Mouse (Mus musculus): ENCODE data around the gene Zfp865.
"Not testable (repeated sequence)": the region's sequence is repeated elsewhere in the genome, so short reads cannot be mapped to it uniquely, and the experiment has no call there.

Gene Zfp865

DNA sequence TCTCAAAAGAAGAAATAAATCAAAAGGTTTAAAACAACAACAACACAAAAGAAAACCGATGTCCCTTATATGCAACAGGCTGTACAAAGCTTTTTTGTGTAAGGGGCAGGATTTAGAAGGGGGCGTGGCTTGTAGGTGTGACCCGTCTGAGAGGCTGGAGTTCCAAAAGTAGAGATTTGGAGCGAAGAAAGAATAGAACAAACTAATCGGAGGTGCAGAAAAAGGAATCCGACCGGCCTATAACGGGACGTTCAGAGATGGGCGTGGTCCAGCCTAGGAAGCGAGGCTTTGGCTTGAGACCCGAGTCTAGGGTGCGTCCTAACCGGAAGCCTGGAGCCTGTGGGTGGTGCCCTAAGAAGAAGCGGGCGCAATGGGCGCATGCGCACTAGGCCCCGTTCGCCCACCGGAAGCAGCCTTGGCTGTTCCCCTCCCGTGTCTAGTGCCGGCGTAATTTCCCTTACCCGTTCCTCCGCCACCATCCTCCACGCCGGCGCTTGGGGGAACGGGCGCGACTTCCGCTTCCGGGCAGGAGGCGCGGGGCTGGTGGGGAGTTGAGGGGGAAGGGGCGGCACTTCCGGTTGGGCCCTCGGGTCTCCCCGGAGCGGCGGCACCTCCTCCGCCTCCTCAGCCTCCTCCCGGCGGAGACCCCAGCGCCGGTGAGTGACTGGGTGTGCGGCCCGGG, at the start of gene Zfp865, which contains the start of gene Ccdc106:
TSS of gene Zfp865 (plus strand) at position 377 of the 682 bp plus-strand sequence.
TSS of gene Ccdc106 (plus strand) at position 554 of the 682 bp plus-strand sequence.
- peak; percentile 99 for DNase-seq

DNA sequence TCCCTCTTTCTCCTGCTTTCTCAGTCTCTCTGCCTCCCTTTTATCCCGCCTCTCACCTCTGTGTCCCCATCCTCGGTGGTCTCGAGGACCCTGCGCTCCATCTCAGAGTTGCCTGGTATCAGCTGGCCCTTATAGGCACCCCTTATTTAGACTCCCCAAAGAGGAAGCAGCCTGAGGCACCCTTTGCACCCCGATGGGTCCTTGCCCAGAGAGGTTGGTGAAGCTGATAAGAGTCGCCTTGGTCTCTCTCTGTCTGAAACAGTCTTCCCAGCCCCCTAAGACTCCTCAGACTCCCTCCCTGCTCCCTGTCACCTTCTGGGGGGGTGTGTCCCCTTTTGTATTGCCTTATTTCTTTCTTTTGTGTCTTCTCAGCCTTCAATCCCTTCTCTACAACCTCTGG, 49.1 kb upstream of the Zfp865 start, which contains the start of gene Sbk3:
TSS of gene Sbk3 (minus strand) at position 101 of the 400 bp plus-strand sequence.
- DNase-seq, result no peak

DNA sequence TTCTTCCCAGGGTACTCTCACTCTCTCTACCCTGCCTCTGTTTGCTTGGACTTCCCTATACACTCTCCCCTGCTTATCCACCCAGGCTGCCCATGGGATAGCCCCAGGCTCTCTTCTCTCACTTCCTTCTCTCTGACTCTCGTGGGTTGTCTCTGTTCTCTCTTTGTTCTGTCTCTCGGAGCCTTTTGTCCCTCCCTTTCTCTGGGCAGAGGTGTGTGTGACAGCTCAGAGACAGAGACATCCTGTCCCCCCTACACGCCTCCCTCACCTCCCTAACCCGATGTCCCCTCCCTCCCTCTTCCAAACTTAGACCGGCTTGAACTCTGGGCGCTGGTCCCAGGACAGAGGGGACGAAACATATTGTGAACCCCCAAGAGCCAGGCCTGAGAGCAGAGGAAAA, 48.5 kb upstream of the Zfp865 start:
- DNase-seq, result no peak

DNA sequence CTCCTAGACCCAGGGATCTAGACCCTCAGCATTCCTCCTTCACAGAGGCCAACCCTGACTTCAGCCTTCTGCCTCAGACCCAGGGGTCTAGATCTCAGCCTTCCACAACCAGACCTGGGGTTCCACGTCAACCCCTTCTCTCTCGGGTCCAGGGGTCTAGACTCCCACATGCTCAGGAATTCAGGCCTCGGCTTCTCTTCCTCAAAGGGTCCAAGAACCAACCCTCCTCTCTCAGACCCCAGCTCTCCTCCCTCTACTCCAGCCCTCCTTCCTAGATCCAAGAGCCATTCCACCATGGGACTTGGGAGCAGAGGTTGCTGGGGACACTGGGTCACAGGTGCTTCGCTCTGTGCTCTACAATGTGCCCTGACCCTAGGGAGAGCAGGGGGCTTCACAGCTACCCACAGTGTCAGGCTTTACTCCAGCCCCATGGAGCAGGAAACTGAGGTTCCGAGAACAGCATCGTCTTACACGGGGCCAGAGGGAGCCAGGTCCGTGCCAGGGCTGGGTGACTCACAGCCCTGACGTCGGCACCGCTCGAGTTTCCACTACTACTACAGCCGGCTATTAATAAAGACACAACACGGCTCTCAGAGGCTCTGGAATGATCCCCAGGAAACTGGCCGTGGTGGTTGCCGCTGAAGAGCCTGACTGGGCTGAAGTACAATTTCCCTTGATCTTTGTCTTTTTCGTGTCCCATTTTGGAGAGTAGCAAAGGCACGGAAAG, 47.7 kb upstream of the Zfp865 start:
- DNase-seq, result no peak

DNA sequence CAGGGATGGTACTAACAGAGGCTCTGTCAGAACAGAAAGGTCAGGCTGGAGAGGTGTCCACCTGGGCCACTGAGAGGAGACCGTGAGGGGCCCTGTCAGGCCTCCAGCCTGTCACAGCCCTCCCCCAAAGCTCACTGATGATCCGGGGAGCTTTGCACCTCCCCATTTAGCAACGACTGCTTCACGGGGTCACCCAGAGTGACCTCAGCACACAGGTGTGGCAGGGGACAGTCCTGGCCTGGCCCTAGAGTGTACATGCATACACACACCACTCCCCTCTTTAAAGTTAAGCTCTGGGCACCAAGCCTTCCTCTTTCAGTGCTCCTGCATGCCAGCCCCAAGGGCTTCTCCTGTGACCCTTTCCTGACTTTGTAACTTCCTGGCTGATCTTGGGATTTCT, 44.7 kb upstream of the Zfp865 start:
- DNase-seq, result no peak

DNA sequence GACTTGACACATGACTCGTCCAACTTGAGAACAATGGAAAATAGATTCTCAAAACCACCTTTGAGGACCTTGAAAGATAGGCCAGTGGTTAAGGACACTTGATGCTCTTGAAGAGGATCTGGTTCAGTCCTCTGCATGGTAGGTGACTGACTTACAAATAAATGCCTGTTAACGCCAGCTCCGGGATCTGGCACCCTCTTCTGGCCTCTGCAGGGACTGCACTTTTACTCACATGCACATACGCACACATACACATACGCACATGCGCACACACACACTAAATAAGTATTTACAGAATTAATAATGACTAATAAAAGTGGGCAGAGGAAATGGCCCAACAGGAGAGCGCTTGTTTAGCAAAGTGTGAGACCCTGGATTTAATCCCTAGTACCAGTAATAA, 43.3 kb upstream of the Zfp865 start:
- no peak for DNase-seq

DNA sequence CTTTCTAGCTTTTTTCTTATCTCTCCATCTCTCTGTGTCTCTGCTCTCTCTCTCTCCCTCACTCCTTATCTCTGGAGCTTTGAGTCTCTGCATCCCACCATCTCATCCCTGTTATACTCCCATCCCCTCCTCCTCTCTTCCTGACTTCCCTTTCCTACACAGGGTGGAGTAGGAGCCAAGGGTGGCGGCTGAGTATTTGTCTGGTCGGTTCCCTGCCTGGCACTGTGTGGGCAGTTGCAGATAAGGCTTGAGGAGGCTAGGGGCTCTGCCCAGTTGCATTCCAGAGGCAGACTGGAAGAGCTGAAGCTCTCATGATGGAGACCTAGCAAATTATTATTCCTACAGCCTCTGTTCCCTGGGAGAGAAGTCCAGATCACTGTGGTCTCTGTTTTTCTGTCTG, 31.9 kb upstream of the Zfp865 start:
- no peak for DNase-seq

DNA sequence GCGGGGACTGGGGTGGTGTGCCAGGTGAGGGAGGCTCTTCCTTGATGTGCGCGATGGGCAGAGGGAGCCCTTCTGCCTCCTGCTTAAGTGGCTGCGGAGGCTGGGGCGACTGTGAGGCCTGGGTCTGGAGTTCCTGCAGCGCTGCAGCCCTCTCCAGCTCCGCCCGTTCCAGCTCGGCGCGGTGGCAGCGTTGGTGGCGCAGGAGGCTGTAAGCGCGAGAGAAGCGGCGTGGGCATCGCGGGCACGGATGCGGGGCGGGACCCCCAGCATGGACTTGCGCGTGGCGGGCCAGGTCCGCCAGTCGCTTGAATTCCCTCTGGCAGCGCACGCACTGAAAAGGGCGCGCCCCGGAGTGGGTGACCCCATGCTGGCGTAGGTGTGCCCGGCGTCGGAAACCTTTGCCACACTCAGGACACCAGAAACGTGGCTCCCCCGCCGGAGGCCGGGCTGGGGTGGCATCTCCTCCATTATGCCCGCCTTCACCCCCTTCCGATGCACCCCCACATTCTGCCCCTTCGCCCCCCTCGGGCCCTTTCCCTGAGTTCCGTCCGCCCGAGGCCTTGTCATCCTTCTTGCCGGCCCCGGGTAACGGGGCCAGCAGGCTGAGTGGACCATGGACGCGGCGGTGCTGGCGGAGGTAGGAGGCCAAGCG, 26.7 kb upstream of the Zfp865 start:
- no peak for DNase-seq

DNA sequence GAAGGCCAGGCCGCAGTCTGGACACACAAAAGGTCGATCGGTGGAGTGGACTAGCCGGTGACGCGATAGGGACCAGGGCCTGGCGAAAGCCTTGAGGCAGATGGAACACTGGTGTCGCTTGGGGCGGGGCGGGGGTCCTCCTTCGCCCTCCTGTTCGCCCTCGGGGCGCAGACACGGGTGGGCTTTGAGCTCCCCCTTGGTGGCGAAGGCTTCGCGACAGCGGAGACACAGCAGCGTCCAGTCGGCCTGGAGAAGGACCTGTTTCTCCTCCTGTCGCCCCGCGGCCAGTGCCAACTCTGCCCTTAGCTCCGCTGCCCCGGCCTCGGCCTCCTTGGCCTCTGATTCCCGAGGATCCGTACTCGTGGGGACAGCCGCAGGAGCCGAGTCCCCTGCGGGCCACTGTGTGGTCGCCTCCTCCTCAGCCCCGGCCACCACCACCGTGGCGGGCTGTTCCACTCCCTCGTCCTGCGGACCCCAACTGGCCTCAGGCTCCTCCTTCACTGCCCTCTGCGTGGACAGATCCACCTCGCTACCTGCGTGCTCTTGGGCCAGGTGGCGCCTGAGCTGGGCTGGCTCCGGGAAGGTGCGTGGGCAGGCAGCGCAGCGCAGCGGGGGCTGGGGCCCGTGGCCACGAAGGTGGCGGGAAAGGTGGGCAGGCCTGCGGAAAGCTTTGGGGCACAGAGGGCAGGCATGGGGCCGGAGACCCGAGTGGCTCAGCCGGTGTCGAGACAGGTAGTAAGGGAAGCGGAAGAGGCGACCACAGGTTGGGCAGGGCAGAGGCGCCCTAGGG, 26.0 kb upstream of the Zfp865 start:
- DNase-seq, result no peak

DNA sequence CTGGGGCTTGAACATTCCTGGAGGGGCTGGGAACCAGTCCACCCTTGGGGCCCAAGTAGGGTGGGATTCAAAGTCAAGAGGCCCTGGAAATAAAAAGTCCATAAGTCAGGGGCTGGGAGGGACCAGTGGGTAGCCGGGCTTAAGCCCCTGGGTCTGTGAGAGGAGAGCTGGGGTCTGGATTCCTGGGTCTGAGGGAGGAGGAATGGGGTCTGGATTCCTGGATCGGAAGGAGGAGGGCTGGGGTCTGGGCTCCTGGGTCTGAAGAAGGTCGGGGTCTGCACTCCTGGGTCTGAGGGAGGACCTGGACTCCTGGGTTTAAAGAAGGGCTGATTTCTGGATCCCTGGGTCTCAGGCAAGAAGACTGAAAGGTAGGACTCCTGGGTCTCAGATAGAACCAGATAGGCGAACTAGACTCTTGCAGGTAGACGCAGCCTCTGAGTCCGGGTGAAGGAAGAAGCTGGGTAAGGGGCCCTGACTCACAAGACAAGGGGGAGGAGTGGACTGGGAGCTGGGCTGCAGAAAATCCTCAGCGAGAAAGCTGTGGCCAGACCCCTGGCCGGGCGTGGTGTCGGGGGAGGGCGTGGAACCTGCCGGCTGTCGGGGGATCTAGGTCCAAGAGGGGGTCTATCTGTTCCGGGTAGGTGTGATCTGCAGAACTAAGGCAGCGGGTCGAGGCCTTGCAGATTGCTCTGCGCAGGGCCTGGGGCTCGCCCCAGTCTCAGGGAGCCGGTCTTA, 24.7 kb upstream of the Zfp865 start:
- DNase-seq, result no peak

DNA sequence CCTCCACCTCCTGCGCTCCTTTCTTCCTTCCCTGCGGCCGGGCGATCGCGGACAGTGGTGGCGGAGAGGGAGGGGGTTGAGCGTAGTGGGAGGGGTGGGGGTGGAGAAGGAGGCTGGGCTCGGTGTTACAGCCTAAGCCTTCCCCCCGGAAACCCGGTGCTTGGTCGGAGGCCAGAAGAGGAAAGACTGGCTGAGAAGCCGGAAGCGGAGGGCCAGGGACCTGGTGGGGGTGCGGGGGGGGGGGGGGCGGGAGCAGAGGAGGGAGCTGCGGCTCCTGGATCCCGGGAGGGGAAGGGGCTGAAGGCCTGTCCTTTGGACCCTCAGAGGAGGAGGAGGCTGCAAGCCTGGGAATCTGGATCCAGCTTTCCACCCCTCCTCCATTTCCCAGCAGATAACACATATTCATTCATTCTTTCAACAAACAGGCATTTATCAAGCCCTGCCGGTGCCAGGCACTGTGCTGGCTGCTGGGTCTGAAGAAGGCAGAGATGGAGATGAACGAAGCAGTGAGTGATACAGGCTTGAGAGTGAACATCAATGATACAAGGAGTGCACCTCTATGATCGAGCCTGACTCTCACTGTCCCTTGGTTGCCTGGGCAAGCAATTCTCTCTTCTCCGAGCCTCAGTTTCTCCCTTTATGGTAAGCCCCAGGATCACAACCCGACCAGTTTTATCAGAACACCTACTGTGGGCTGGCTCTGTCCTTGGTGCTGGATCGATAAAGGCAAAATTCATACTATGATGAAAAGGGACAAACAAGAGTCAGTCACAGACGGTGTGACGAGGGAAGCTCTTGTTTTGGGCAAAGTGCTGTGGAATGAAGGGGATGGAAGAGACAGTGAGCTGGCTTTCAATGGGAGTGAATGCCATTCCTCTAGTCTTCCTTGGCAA, 23.9 kb upstream of the Zfp865 start, which contains the start of gene Zfp579:
TSS of gene Zfp579 (minus strand) at position 156 of the 893 bp plus-strand sequence.
- peak; percentile 91 for DNase-seq

DNA sequence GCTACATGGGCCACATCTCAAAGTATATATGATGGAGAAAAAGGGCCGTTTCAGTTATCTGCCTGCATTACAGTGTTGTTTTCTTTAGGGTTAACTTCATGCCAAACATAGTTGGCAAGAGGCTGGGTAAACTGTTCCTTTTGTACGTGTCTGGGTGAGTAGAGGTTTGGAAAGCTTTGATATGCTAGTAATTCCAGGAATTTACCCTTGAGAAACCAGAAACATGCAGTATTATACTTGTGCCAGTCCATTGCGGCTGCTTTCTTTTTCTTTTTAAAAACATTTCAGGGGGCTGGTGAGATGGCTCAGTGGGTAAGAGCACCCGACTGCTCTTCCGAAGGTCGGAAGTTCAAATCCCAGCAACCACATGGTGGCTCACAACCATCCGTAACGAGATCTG, 23.2 kb upstream of the Zfp865 start:
- no peak for DNase-seq

DNA sequence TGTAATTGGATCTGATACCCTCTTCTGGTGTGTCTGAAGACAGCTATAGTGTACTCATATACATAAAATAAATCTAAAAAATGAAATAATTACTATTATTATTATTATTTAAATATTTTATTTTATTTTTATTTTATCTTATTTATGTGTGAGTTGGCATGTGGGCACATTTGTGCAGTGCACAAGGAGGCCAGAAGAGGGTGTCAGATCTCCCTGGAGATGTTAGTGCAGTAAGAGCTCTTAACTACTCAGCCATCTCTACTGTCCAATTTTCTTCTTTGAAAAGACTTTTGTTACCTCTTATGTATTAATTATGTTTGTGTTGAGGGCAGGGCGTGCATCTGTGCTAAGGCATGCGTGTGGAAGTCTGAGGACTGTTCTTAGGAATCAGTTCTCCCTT, 20.3 kb upstream of the Zfp865 start:
- DNase-seq, result peak; percentile 50

DNA sequence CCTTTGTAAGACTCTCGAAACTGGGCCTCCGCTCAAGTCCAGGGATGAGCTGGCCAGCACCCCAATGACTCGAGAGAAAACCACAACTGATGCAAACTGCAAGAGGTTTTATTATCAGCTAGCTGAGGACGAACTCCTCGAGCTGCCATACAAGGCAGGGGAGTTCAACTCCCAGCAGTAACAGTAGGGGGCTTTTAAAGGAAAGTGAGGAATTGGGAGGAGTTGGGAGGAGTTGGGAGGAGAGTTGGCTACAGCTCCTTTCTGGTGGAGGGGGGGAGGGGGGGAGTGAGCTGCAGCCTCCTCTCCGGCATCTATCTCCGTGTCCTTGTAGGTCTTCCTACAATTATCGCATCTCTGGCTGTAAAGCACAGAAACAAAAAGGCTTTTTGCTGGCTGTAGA, 17.3 kb upstream of the Zfp865 start:
- DNase-seq, result not testable (repeated sequence)

DNA sequence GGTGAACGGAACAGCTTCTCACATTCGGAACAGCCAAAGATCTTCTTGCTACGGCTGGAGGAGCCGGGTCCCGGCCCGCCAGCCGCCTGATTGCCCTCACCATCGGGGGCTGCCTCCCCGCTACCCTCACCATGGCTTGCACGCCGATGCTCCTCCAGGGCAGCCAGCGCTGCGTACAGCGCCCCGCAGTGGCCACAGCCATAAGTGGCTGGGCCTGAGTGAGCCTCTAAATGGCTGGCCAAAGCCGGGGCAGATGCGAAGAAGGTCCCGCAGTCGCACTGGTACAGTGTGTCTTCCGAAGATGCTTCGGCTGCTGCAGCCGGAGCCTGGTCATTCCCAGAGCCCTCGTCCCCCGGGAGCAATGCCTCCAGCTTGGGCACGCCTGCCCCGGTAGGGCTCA, 11.9 kb upstream of the Zfp865 start:
- DNase-seq, result no peak

DNA sequence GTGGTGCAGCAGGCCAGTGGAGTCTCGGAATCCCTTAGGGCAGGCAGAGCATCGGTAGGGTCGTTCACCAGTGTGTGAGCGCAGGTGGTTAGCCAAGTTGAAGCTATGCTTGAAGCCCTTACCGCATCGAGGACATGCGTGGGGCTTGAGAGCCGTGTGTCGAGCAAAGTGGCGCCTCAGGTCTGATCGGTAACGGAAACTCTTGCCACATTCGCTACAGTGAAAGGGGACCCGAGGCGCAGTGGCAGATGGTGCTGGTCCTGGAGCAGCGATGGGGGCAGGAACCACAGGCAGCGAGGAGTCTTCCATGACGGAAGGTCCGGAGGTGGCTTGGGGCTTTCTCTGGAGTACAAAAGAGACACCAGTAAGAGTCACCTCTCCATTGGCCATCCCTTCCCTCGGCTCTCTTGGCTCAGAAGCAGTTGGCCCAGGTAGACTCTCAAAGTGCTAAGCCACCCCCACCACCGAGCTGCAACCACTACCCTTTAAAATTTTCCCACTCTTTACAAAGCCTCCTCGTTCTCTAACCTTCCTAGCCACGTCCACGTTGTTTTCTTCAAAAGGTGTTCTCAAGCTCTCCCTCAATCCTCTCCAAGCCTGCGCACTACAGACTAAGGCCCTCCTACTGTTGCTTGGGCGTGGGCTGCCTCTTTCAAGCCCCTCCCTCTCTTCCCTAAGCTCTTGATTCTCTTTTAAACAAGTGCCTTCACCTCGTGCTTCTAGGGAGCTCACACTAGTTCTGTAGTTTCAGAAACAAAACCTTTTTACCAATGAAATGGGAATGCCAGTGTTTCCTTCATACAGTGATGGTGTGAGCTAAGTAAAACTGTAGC, 7.3 kb upstream of the Zfp865 start:
- no peak for DNase-seq

DNA sequence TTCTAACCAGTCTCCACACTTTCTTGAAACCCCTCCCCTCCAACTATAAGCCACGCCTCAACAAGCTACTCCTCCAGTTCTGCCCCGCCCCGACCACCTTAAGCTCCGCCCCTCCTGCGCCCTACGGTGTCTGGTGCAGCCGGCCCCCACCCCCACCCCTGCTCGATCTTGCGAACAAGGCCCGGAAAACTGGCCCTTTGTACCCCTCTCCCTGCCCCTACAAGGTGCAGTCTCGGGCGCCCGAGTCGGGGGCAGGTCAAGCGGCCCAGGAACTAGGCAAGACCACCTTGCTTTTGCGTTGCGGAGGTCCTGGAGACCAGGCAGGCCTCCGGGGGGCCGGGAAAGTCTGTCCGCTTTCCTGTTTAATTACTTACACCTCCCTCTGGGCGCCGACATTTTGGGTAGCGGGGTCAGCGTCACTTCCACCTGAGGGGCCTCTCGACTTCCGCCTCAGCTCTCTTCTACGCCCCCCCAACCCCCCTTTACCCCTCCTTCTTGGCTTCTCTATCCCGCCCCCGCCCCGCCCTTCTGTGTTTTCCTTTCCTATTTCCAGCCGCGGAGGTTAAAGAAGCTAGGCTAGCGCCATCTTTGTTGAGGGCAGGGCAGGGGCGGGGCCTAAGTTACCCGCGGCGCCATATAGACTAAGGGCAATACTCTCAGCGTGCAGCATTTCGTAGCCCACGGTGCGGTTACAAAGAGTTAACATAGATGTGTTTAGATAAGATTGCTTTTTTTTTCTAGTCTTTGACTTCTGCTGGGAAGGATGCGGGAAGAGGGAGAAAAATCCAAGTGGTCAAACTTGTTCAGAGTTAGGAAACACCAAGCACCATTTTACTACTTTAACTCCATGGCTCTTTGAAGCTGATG, 5.7 kb upstream of the Zfp865 start, which contains the start of the genes Zfp524 and Fiz1:
TSS of gene Zfp524 (plus strand) at position 165 of the 867 bp plus-strand sequence.
TSS of gene Fiz1 (minus strand) at position 447 of the 867 bp plus-strand sequence.
- peak; percentile 99 for DNase-seq

DNA sequence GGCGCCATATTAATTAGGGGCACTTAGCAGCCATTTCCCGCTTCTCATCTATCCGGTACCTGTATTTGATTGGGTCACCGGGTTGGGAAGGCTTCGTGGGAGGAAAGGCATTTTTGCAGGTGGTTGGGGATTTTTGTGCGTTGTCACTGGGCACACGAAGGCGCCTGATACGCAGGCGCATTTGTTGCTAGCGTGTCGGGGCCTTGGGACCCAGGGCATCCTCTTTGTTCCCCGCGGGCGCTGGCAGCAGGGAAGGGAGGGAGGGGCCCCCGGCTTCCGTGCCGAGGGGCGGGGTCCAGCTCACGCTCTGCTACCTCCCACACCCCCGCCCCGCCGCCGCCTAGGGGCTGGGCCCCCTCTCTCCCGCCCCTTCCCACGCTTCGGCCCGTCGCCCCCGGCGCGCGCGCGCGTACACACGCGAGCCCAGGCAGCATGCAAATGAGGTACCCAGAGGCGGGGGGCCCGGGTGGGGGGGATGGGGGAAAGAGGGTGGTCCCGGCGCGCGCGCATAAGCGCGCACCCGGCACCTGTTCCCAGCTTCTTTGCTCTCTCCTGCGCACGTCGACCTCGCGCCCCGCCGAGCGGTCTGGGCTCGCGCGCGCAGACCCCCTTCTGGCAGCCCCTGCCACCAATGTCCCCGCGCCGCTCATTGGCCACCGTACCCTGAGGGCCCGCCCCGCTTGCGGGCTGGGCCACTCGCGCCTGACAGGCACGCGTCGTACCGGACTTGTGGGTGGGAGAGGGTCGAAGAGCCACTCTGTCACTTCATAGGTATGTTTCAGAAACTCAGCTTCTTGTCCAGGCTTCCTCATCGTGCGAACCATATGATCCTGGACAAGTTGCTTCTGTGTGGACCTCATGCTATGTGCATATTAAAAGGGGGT, 4.8 kb upstream of the Zfp865 start, which contains the start of gene Gm44973:
TSS of gene Gm44973 (plus strand) at position 379 of the 884 bp plus-strand sequence.
- peak; percentile 97 for DNase-seq
